In the genomic region with DNA sequence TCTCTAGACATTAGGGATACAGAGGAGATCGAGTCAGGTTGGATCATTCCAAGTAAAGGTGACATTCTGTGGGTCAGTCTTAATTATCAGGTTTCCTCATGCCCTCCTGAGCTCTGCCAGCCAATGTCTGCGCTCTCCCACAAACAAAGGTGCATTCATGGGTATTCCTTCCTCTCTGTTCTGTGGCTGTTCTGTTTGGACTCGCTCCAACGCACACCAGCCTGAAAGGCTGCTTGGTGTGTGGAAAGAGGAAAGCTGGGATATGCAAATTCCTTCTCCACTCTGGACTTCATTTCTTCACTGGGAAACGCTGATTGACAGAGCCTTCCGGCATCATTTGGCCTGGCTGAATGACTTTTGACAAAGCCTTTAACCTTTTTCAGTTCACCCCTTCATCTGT, we compare ENCODE assay signal across 10 mouse cellular contexts. TPM values are rescaled to one million over a fixed set of nuclear protein-coding genes. Genes with fewer than 3 reads are reported as not detected.
A peak's percentile ranks its signal among the peaks of the same experiment; 100 is the strongest.
DNase-seq lines count a peak whose midpoint lies in the region; ATAC-seq and TF ChIP-seq lines count a peak whose summit lies in the region.
"Had no signal": no experiment of that assay in that cellular context is flagged by ENCODE, and none has a peak within 500 bp of the region (broad histone marks: within the 10 kb centered on the region; RNA-seq: fewer than 3 reads in every experiment).

No protein-coding gene starts in this region.

- H3K4me1 ChIP-seq in lung, embryonic 14.5 days (ENCODE audit: insufficient read depth) = 0 out of 2 replicates have a peak, but pooled peaks cover 3% of the 10 kb centered on the region
- H3K4me1 ChIP-seq in embryonic facial prominence, embryonic 14.5 days (ENCODE audit: control insufficient read depth, insufficient read depth, low read length) = 0 out of 2 replicates have a peak, but pooled peaks cover 6% of the 10 kb centered on the region
- no peaks in the 10 kb centered on the region for H3K4me1 ChIP-seq in hindbrain, embryonic 16.5 days (ENCODE audit: control insufficient read depth, insufficient read depth, low read depth, low read length)

- H3K4me2 ChIP-seq in lung, embryonic 14.5 days = no peak overlapping the region
- H3K4me2 ChIP-seq in embryonic facial prominence, embryonic 14.5 days (ENCODE audit: low read depth, low read length) = no peak overlapping the region
- H3K4me2 ChIP-seq in hindbrain, embryonic 16.5 days (ENCODE audit: low read length) = no peak overlapping the region
- H3K4me2 ChIP-seq: liver, embryonic 11.5 days had no signal

- ATAC-seq in lung, embryonic 14.5 days (ENCODE audit: insufficient read depth) = no peak
- ATAC-seq in embryonic facial prominence, embryonic 14.5 days (ENCODE audit: low read depth) = peak; percentile 56; the same call in 1 of the 2 replicates
- peak; percentile 67 for ATAC-seq in hindbrain, embryonic 16.5 days

- H3K27me3 ChIP-seq in lung, embryonic 14.5 days (ENCODE audit: insufficient read depth, low read length) = no peaks in the 10 kb centered on the region
- no peaks in the 10 kb centered on the region for H3K27me3 ChIP-seq in embryonic facial prominence, embryonic 14.5 days (replicated peaks; ENCODE audit: control insufficient read depth, insufficient read depth, low read length)
- no peaks in the 10 kb centered on the region for H3K27me3 ChIP-seq in hindbrain, embryonic 16.5 days (replicated peaks; ENCODE audit: control insufficient read depth, insufficient read depth, low read length)

- 67% methylated on average over 6 of the region's 6 CpGs for WGBS in lung, embryonic 14.5 days
- WGBS in embryonic facial prominence, embryonic 14.5 days = 30% methylated on average over 6 of the region's 6 CpGs
- 30% methylated on average over 6 of the region's 6 CpGs for WGBS in hindbrain, embryonic 16.5 days

- H3K9ac ChIP-seq in lung, embryonic 14.5 days = no peak overlapping the region
- no peak overlapping the region for H3K9ac ChIP-seq in embryonic facial prominence, embryonic 14.5 days (ENCODE audit: low read depth, low read length)
- H3K9ac ChIP-seq in hindbrain, embryonic 16.5 days (ENCODE audit: low read depth, low read length) = no peak overlapping the region

- peak; percentile 33 for DNase-seq in lung, embryonic 14.5 days
- no peak for DNase-seq in lung, postnatal 10 days
- DNase-seq in NIH3T3 (ENCODE audit: low read depth) = peak; percentile 62
- peak; percentile 72 for DNase-seq in embryonic facial prominence, embryonic 14.5 days (ENCODE audit: low spot score)
- no peak for DNase-seq in thymus, postnatal 14 days
- no peak for DNase-seq in frontal cortex, postnatal 25 days (ENCODE audit: low spot score in 2 of 2)
- DNase-seq in testis, postnatal 14 days (ENCODE audit: low spot score) = no peak
- DNase-seq: thymus, adult 18-20 months had no signal

- 0 out of 2 replicates have a peak, but pooled peaks cover 4% of the 10 kb centered on the region for H3K36me3 ChIP-seq in lung, embryonic 14.5 days (ENCODE audit: insufficient read depth)
- H3K36me3 ChIP-seq in embryonic facial prominence, embryonic 14.5 days (ENCODE audit: control insufficient read depth, insufficient read depth, low read length) = peaks cover 22% of the 10 kb centered on the region; the same call in 1 of the 2 replicates
- peaks cover 15% of the 10 kb centered on the region for H3K36me3 ChIP-seq in hindbrain, embryonic 16.5 days (ENCODE audit: control insufficient read depth, insufficient read depth, low read length)

- no peak overlapping the region for H3K4me3 ChIP-seq in lung, embryonic 14.5 days (ENCODE audit: low read depth, low read length)
- H3K4me3 ChIP-seq in embryonic facial prominence, embryonic 14.5 days (ENCODE audit: low read depth, low read length) = no peak overlapping the region
- no peak overlapping the region for H3K4me3 ChIP-seq in hindbrain, embryonic 16.5 days (ENCODE audit: low read length)

- TF ChIP-seq CTCF in lung, embryonic 14.5 days (IDR thresholded peaks at IDR 0.05; ENCODE audit: low read depth) = no peak

- H3K27ac ChIP-seq in lung, embryonic 14.5 days (ENCODE audit: low read depth) = no peak overlapping the region
- 0 out of 2 replicates have a peak overlapping the region, but pooled peaks have one; percentile 15 for H3K27ac ChIP-seq in embryonic facial prominence, embryonic 14.5 days (replicated peaks; ENCODE audit: low read depth, low read length)
- peak overlapping the region; percentile 26; the same call in 1 of the 2 replicates for H3K27ac ChIP-seq in hindbrain, embryonic 16.5 days (ENCODE audit: low read depth, low read length)

- H3K9me3 ChIP-seq in lung, embryonic 14.5 days (ENCODE audit: low read depth, low read length) = no peaks in the 10 kb centered on the region
- H3K9me3 ChIP-seq in embryonic facial prominence, embryonic 14.5 days (ENCODE audit: control insufficient read depth, low read length) = no peaks in the 10 kb centered on the region
- no peaks in the 10 kb centered on the region for H3K9me3 ChIP-seq in hindbrain, embryonic 16.5 days (ENCODE audit: control insufficient read depth, low read length)

RNA-seq across cellular contexts. Expression of gene Ifi35, which starts 6.5 kb away (rescaled TPM):
- polyA plus RNA-seq in lung, embryonic 14.5 days (2014; fragmentation: Nextera tagmentation; extraction: Ambion mirVana) = 11.4 and 12.1 TPM in 2 replicates
- polyA plus RNA-seq in embryonic facial prominence, embryonic 14.5 days (2014; fragmentation: Nextera tagmentation; extraction: Ambion mirVana) = 14.1 and 14.3 TPM in 2 replicates
- 3.9 and 4.8 TPM in 2 replicates for polyA plus RNA-seq in hindbrain, embryonic 16.5 days (2015; fragmentation: Nextera tagmentation; extraction: Ambion mirVana)

RNA-seq across cellular contexts. Expression of gene Rnd2, which starts 10.1 kb away (rescaled TPM):
- polyA plus RNA-seq in lung, embryonic 14.5 days (2014; fragmentation: Nextera tagmentation; extraction: Ambion mirVana) = 4.7 and 5.6 TPM in 2 replicates
- polyA plus RNA-seq in embryonic facial prominence, embryonic 14.5 days (2014; fragmentation: Nextera tagmentation; extraction: Ambion mirVana) = 7.4 and 9.8 TPM in 2 replicates
- polyA plus RNA-seq in hindbrain, embryonic 16.5 days (2015; fragmentation: Nextera tagmentation; extraction: Ambion mirVana) = 83.2 and 90.6 TPM in 2 replicates

RNA-seq across cellular contexts. Expression of gene Vat1, which starts 11.3 kb away (rescaled TPM):
- 36.3 and 38.2 TPM in 2 replicates for polyA plus RNA-seq in lung, embryonic 14.5 days (2014; fragmentation: Nextera tagmentation; extraction: Ambion mirVana)
- polyA plus RNA-seq in embryonic facial prominence, embryonic 14.5 days (2014; fragmentation: Nextera tagmentation; extraction: Ambion mirVana) = 50.4 and 51.0 TPM in 2 replicates
- polyA plus RNA-seq in hindbrain, embryonic 16.5 days (2015; fragmentation: Nextera tagmentation; extraction: Ambion mirVana) = 125 and 134 TPM in 2 replicates

RNA-seq across cellular contexts. Expression of gene Rpl27, which starts 12.6 kb away (rescaled TPM):
- polyA plus RNA-seq in lung, embryonic 14.5 days (2014; fragmentation: Nextera tagmentation; extraction: Ambion mirVana) = 421 and 428 TPM in 2 replicates
- 376 and 406 TPM in 2 replicates for polyA plus RNA-seq in embryonic facial prominence, embryonic 14.5 days (2014; fragmentation: Nextera tagmentation; extraction: Ambion mirVana)
- polyA plus RNA-seq in hindbrain, embryonic 16.5 days (2015; fragmentation: Nextera tagmentation; extraction: Ambion mirVana) = 204 and 207 TPM in 2 replicates

RNA-seq across cellular contexts. Expression of gene Ptges3l, which starts 29.6 kb away (rescaled TPM):
- polyA plus RNA-seq in lung, embryonic 14.5 days (2014; fragmentation: Nextera tagmentation; extraction: Ambion mirVana) = 9.3 and 11.5 TPM in 2 replicates
- 35.5 and 37.1 TPM in 2 replicates for polyA plus RNA-seq in embryonic facial prominence, embryonic 14.5 days (2014; fragmentation: Nextera tagmentation; extraction: Ambion mirVana)
- 3.1 and 3.9 TPM in 2 replicates for polyA plus RNA-seq in hindbrain, embryonic 16.5 days (2015; fragmentation: Nextera tagmentation; extraction: Ambion mirVana)

Comparison
In these comparisons a context has a peak if more than half of its experiments do, and no peak if none do; other contexts are left out.
1. DNase-seq: peak in lung, embryonic 14.5 days (single experiment), NIH3T3 (single experiment) and embryonic facial prominence, embryonic 14.5 days (single experiment); none in lung, postnatal 10 days (single experiment), thymus, postnatal 14 days (single experiment), frontal cortex, postnatal 25 days (0 of 2) and testis, postnatal 14 days (single experiment).